Mouse (Mus musculus) heart, postnatal 36 days (tissue): ENCODE data around the gene Trim14. TPM values are rescaled to one million over a fixed set of nuclear protein-coding genes. Genes with fewer than 3 reads are reported as not detected.

ENCODE experiments used
- DNase-seq, 2 experiments: peaks; one replicate each; pipeline ENCODE4 v3.0.0; 2021 to 2022
- intact Hi-C: fragments of 180-260 bp; cut with DNase I; formaldehyde crosslinking; loops from one replicate; pipeline ENCODE4 v1.15.1; 2025
- total RNA-seq, 2 experiments: library from RNA; stranded (reverse); gene quantifications; 2 replicates each; pipeline ENCODE4 v1.2.3; 2021

Gene Trim14
- total RNA-seq, 2 experiments from 2014 or later, result 3.1 to 4.1 TPM

- intact Hi-C loops, result no loop called here
- no peak for DNase-seq
These were observed 3.0 kb downstream of the Trim14 start for GRCm38 (mm10) chr4:46532926-46533325.

GRCm38 (mm10) chr4:46532511-46532910, 3.4 kb downstream of the Trim14 start:
- intact Hi-C loops, result no loop called here
- no peak for DNase-seq

- intact Hi-C loops, result no loop called here
- no peak for DNase-seq
These were observed 6.2 kb downstream of the Trim14 start for GRCm38 (mm10) chr4:46529722-46530121.

GRCm38 (mm10) chr4:46527558-46527926, 8.4 kb downstream of the Trim14 start:
- intact Hi-C loops, result no loop called here
- DNase-seq, result no peak

- DNase-seq, result no peak
- intact Hi-C loops, result no loop called here
These were observed 9.0 kb downstream of the Trim14 start for GRCm38 (mm10) chr4:46526798-46527557.

- intact Hi-C loops, result no loop called here
- DNase-seq, result no peak
These were observed 9.7 kb downstream of the Trim14 start for GRCm38 (mm10) chr4:46526226-46526625.

GRCm38 (mm10) chr4:46523324-46523723, 12.6 kb downstream of the Trim14 start:
- intact Hi-C loops, result loop anchor here (2.0 kb wide), 1 partner anchor 15 kb away; no protein-coding TSS in a partner anchor
- DNase-seq, result no peak

GRCm38 (mm10) chr4:46521457-46521856, 14.5 kb downstream of the Trim14 start:
- intact Hi-C loops, result no loop called here
- DNase-seq, result no peak

- intact Hi-C loops, result no loop called here
- DNase-seq, result no peak
These were observed 15.4 kb downstream of the Trim14 start for GRCm38 (mm10) chr4:46520491-46520890.

GRCm38 (mm10) chr4:46507736-46508460, 28.0 kb downstream of the Trim14 start:
- intact Hi-C loops, result loop anchor here (2.0 to 5.0 kb wide), 2 partner anchors 15 to 116 kb away; no protein-coding TSS in a partner anchor
- DNase-seq, result peak; percentile 73 to 85

GRCm38 (mm10) chr4:46506801-46507610, 28.9 kb downstream of the Trim14 start:
- intact Hi-C loops, result loop anchor here (5.0 kb wide), 1 partner anchor 115 kb away; no protein-coding TSS in a partner anchor

GRCm38 (mm10) chr4:46505361-46506057, 30.4 kb downstream of the Trim14 start:
- intact Hi-C loops, result loop anchor here (5.0 kb wide), 1 partner anchor 113 kb away; no protein-coding TSS in a partner anchor
- DNase-seq, result no peak

More at GRCm38 (mm10) chr4:46506801-46507610, 28.9 kb downstream of the Trim14 start:
- DNase-seq, result peak; percentile 96 to 97

- intact Hi-C loops, result loop anchor here (5.0 kb wide), 1 partner anchor 148 kb away; the partner anchor contains the start of gene Tbc1d2
- DNase-seq, result no peak
These were observed 32.1 kb downstream of the Trim14 start for GRCm38 (mm10) chr4:46503881-46504280.

- DNase-seq, result no peak
- intact Hi-C loops, result loop anchor here (5.0 kb wide), 1 partner anchor 149 kb away; the partner anchor contains the start of gene Tbc1d2
These were observed 33.1 kb downstream of the Trim14 start for GRCm38 (mm10) chr4:46502606-46503502.

- intact Hi-C loops, result no loop called here
- DNase-seq, result peak; percentile 53 to 61
These were observed 37.0 kb downstream of the Trim14 start for GRCm38 (mm10) chr4:46498976-46499375.

GRCm38 (mm10) chr4:46498511-46498910, 37.4 kb downstream of the Trim14 start:
- intact Hi-C loops, result no loop called here
- no peak for DNase-seq

GRCm38 (mm10) chr4:46497286-46497892, 38.6 kb downstream of the Trim14 start:
- intact Hi-C loops, result no loop called here
- DNase-seq, result peak; percentile 80 to 87

GRCm38 (mm10) chr4:46495543-46495942, 40.4 kb downstream of the Trim14 start:
- no peak for DNase-seq
- intact Hi-C loops, result no loop called here

- intact Hi-C loops, result no loop called here
These were observed 42.9 kb downstream of the Trim14 start for GRCm38 (mm10) chr4:46493071-46493470.

More at GRCm38 (mm10) chr4:46493071-46493470, 42.9 kb downstream of the Trim14 start:
- DNase-seq, result no peak
